16 mouse cellular contexts compared by ENCODE assay signal in genomic region chr12:26635253-26635652, GRCm38 (mm10).
DNase-seq lines count a peak whose midpoint lies in the region; ATAC-seq and TF ChIP-seq lines count a peak whose summit lies in the region.
"Had no signal": no experiment of that assay in that cellular context is flagged by ENCODE, and none has a peak within 500 bp of the region (broad histone marks: within the 10 kb centered on the region; RNA-seq: fewer than 3 reads in every experiment).

No protein-coding gene starts in this region.

- H3K27me3 ChIP-seq in lung, embryonic 14.5 days (ENCODE audit: insufficient read depth, low read length) = no peaks in the 10 kb centered on the region
- no peaks in the 10 kb centered on the region for H3K27me3 ChIP-seq in forebrain, embryonic 13.5 days
- H3K27me3 ChIP-seq in hindbrain, postnatal 0 days (ENCODE audit: insufficient read depth, low read length) = no peaks in the 10 kb centered on the region
- H3K27me3 ChIP-seq in neural tube, embryonic 14.5 days (ENCODE audit: control insufficient read depth, insufficient read depth, low read length) = no peaks in the 10 kb centered on the region
- H3K27me3 ChIP-seq in thymus, adult 2 months (ENCODE audit: control insufficient read depth, insufficient read depth, low read length) = no peaks in the 10 kb centered on the region
- no peaks in the 10 kb centered on the region for H3K27me3 ChIP-seq in kidney, embryonic 15.5 days
- H3K27me3 ChIP-seq: liver, embryonic 12.5 days had no signal

- peaks cover 3% of the 10 kb centered on the region; the same call in 1 of the 2 replicates for H3K4me1 ChIP-seq in lung, embryonic 14.5 days (ENCODE audit: insufficient read depth)
- H3K4me1 ChIP-seq in forebrain, embryonic 13.5 days = peaks cover 42% of the 10 kb centered on the region
- peaks cover 17% of the 10 kb centered on the region; the same call in 1 of the 2 replicates for H3K4me1 ChIP-seq in hindbrain, postnatal 0 days (ENCODE audit: insufficient read depth, low read length)
- peaks cover 14% of the 10 kb centered on the region; the same call in 1 of the 2 replicates for H3K4me1 ChIP-seq in neural tube, embryonic 14.5 days (ENCODE audit: control insufficient read depth, insufficient read depth, low read length)
- no peaks in the 10 kb centered on the region for H3K4me1 ChIP-seq in thymus, adult 2 months (replicated peaks; ENCODE audit: control insufficient read depth, insufficient read depth, low read length)
- H3K4me1 ChIP-seq in kidney, embryonic 15.5 days = peaks cover 15% of the 10 kb centered on the region
- H3K4me1 ChIP-seq: liver, embryonic 12.5 days had no signal

- H3K9me3 ChIP-seq in lung, embryonic 14.5 days (ENCODE audit: low read depth, low read length) = no peaks in the 10 kb centered on the region
- H3K9me3 ChIP-seq in forebrain, embryonic 13.5 days (replicated peaks) = no peaks in the 10 kb centered on the region
- no peaks in the 10 kb centered on the region for H3K9me3 ChIP-seq in hindbrain, postnatal 0 days (ENCODE audit: low read length)
- no peaks in the 10 kb centered on the region for H3K9me3 ChIP-seq in neural tube, embryonic 14.5 days (ENCODE audit: control insufficient read depth, low read length)
- H3K9me3 ChIP-seq in kidney, embryonic 15.5 days (replicated peaks) = no peaks in the 10 kb centered on the region
- H3K9me3 ChIP-seq: liver, embryonic 12.5 days had no signal

- no peak for TF ChIP-seq POLR2A in thymus, adult 2 months (IDR thresholded peaks at IDR 0.05; ENCODE audit: control insufficient read depth, extremely low read depth, insufficient read depth, low read length, poor library complexity)

- no peak overlapping the region for H3K9ac ChIP-seq in lung, embryonic 14.5 days
- 0 out of 2 replicates have a peak overlapping the region, but pooled peaks have one; percentile 21 for H3K9ac ChIP-seq in forebrain, embryonic 13.5 days
- no peak overlapping the region for H3K9ac ChIP-seq in hindbrain, postnatal 0 days (replicated peaks; ENCODE audit: low read length)
- no peak overlapping the region for H3K9ac ChIP-seq in neural tube, embryonic 14.5 days (replicated peaks; ENCODE audit: low read depth, low read length)
- no peak overlapping the region for H3K9ac ChIP-seq in kidney, embryonic 15.5 days
- H3K9ac ChIP-seq: liver, embryonic 12.5 days had no signal

- WGBS in lung, embryonic 14.5 days = 21% methylated on average over 3 of the region's 3 CpGs
- 14% methylated on average over 3 of the region's 3 CpGs for WGBS in forebrain, embryonic 13.5 days
- 15% methylated on average over 3 of the region's 3 CpGs for WGBS in hindbrain, postnatal 0 days
- WGBS in neural tube, embryonic 14.5 days = 10% methylated on average over 3 of the region's 3 CpGs
- 73% methylated on average over 3 of the region's 3 CpGs for WGBS in thymus, adult 2 months
- 14% methylated on average over 3 of the region's 3 CpGs for WGBS in kidney, embryonic 15.5 days

- no peak for TF ChIP-seq CTCF in lung, embryonic 14.5 days (IDR thresholded peaks at IDR 0.05; ENCODE audit: low read depth)
- no peak for TF ChIP-seq CTCF in hindbrain, postnatal 0 days (IDR thresholded peaks at IDR 0.05; ENCODE audit: low read depth)
- TF ChIP-seq CTCF in thymus, adult 2 months (IDR thresholded peaks at IDR 0.05; ENCODE audit: borderline replicate concordance, control insufficient read depth, extremely low read depth, insufficient read depth, low read length, poor library complexity) = no peak

- H3K27ac ChIP-seq in lung, embryonic 14.5 days (ENCODE audit: low read depth) = no peak overlapping the region
- peak overlapping the region; percentile 93 for H3K27ac ChIP-seq in forebrain, embryonic 13.5 days
- H3K27ac ChIP-seq in hindbrain, postnatal 0 days = no peak overlapping the region; the same call in 1 of the 2 replicates
- peak overlapping the region; percentile 49 for H3K27ac ChIP-seq in neural tube, embryonic 14.5 days (ENCODE audit: low read depth, low read length)
- no peak overlapping the region for H3K27ac ChIP-seq in thymus, adult 2 months (ENCODE audit: control insufficient read depth, insufficient read depth, low read length)
- H3K27ac ChIP-seq in kidney, embryonic 15.5 days = no peak overlapping the region
- H3K27ac ChIP-seq: gastrocnemius, adult 2 months; liver, embryonic 12.5 days had no signal

- H3K36me3 ChIP-seq in lung, embryonic 14.5 days (ENCODE audit: insufficient read depth) = no peaks in the 10 kb centered on the region
- H3K36me3 ChIP-seq in forebrain, embryonic 13.5 days (ENCODE audit: poor library complexity, severe bottlenecking) = no peaks in the 10 kb centered on the region
- H3K36me3 ChIP-seq in hindbrain, postnatal 0 days (ENCODE audit: insufficient read depth, low read length) = no peaks in the 10 kb centered on the region
- no peaks in the 10 kb centered on the region for H3K36me3 ChIP-seq in neural tube, embryonic 14.5 days (ENCODE audit: control insufficient read depth, insufficient read depth, low read length)
- no peaks in the 10 kb centered on the region for H3K36me3 ChIP-seq in thymus, adult 2 months (ENCODE audit: control insufficient read depth, insufficient read depth, low read length)
- no peaks in the 10 kb centered on the region for H3K36me3 ChIP-seq in kidney, embryonic 15.5 days
- H3K36me3 ChIP-seq: liver, embryonic 12.5 days had no signal

- peak; percentile 78 for DNase-seq in lung, embryonic 14.5 days
- no peak for DNase-seq in lung, postnatal 14 days
- peak; percentile 65 for DNase-seq in hindbrain, postnatal 0 days (ENCODE audit: low spot score)
- no peak for DNase-seq in thymus, adult 2 months
- no peak for DNase-seq in T-cell, adult 2 months (ENCODE audit: low spot score)
- DNase-seq: cerebellum, adult 11-12 months; gastrocnemius, adult 2 months; kidney, postnatal 36 days; lung, postnatal 4 days; right cerebral cortex, postnatal 25 days; thymus, postnatal 25 days had no signal

- H3K4me2 ChIP-seq in lung, embryonic 14.5 days = 0 out of 2 replicates have a peak overlapping the region, but pooled peaks have one; percentile 5
- peak overlapping the region; percentile 10; the same call in 1 of the 2 replicates for H3K4me2 ChIP-seq in forebrain, embryonic 13.5 days
- H3K4me2 ChIP-seq in hindbrain, postnatal 0 days (ENCODE audit: low read depth, low read length) = no peak overlapping the region
- H3K4me2 ChIP-seq in neural tube, embryonic 14.5 days (ENCODE audit: low read depth, low read length) = no peak overlapping the region
- H3K4me2 ChIP-seq in kidney, embryonic 15.5 days = no peak overlapping the region
- H3K4me2 ChIP-seq: heart, embryonic 11.5 days; liver, embryonic 12.5 days had no signal

- ATAC-seq in lung, embryonic 14.5 days (ENCODE audit: insufficient read depth) = peak; percentile 76; the same call in 1 of the 2 replicates
- peak; percentile 65 for ATAC-seq in forebrain, embryonic 13.5 days
- no peak for ATAC-seq in hindbrain, postnatal 0 days
- ATAC-seq in neural tube, embryonic 14.5 days (ENCODE audit: low read depth) = 0 out of 2 replicates have a peak, but pooled peaks have one; percentile 36
- ATAC-seq in kidney, embryonic 15.5 days (replicated peaks; ENCODE audit: low FRiP score) = no peak
- ATAC-seq: liver, embryonic 12.5 days had no signal

- no peak overlapping the region for H3K4me3 ChIP-seq in lung, embryonic 14.5 days (ENCODE audit: low read depth, low read length)
- no peak overlapping the region for H3K4me3 ChIP-seq in forebrain, embryonic 13.5 days
- no peak overlapping the region for H3K4me3 ChIP-seq in hindbrain, postnatal 0 days (ENCODE audit: low read length)
- H3K4me3 ChIP-seq in neural tube, embryonic 14.5 days (ENCODE audit: low read depth, low read length) = no peak overlapping the region
- no peak overlapping the region for H3K4me3 ChIP-seq in thymus, adult 2 months (ENCODE audit: control insufficient read depth, insufficient read depth, low read length)
- H3K4me3 ChIP-seq in kidney, embryonic 15.5 days (replicated peaks) = no peak overlapping the region
- H3K4me3 ChIP-seq: gastrocnemius, adult 2 months; liver, embryonic 12.5 days had no signal

Comparison
In these comparisons a context has a peak if more than half of its experiments do, and no peak if none do; other contexts are left out.
1. DNase-seq: peak in lung, embryonic 14.5 days (single experiment) and hindbrain, postnatal 0 days (single experiment); none in lung, postnatal 14 days (single experiment), thymus, adult 2 months (single experiment) and T-cell, adult 2 months (single experiment).
2. ATAC-seq: peak in lung, embryonic 14.5 days (single experiment), forebrain, embryonic 13.5 days (single experiment) and neural tube, embryonic 14.5 days (single experiment); none in hindbrain, postnatal 0 days (single experiment) and kidney, embryonic 15.5 days (single experiment).
3. H3K27ac ChIP-seq: peak in forebrain, embryonic 13.5 days (single experiment) and neural tube, embryonic 14.5 days (single experiment); none in lung, embryonic 14.5 days (single experiment), hindbrain, postnatal 0 days (single experiment), thymus, adult 2 months (single experiment) and kidney, embryonic 15.5 days (single experiment).
4. H3K4me2 ChIP-seq: peak in lung, embryonic 14.5 days (single experiment) and forebrain, embryonic 13.5 days (single experiment); none in hindbrain, postnatal 0 days (single experiment), neural tube, embryonic 14.5 days (single experiment) and kidney, embryonic 15.5 days (single experiment).